Mouse (Mus musculus) spleen, adult 2 months (tissue): ENCODE data around the gene Tmem95.

Source experiments
- CTCF ChIP-seq: fragments of 200-500 bp; IDR thresholded peaks from 2 replicates; pipeline ENCODE4 v1.5.1; 2011; ENCODE audit warnings: mild to moderate bottlenecking, inconsistent platforms; ENCODE audit not compliant: insufficient read depth, insufficient read length, insufficient replicate concordance; ENCODE audit errors: extremely low read depth
- POLR2A ChIP-seq: fragments of 200-500 bp; IDR thresholded peaks from 2 replicates; pipeline ENCODE4 v1.6.1; 2011; ENCODE audit warnings: low read depth, low read length, inconsistent platforms

DNA sequence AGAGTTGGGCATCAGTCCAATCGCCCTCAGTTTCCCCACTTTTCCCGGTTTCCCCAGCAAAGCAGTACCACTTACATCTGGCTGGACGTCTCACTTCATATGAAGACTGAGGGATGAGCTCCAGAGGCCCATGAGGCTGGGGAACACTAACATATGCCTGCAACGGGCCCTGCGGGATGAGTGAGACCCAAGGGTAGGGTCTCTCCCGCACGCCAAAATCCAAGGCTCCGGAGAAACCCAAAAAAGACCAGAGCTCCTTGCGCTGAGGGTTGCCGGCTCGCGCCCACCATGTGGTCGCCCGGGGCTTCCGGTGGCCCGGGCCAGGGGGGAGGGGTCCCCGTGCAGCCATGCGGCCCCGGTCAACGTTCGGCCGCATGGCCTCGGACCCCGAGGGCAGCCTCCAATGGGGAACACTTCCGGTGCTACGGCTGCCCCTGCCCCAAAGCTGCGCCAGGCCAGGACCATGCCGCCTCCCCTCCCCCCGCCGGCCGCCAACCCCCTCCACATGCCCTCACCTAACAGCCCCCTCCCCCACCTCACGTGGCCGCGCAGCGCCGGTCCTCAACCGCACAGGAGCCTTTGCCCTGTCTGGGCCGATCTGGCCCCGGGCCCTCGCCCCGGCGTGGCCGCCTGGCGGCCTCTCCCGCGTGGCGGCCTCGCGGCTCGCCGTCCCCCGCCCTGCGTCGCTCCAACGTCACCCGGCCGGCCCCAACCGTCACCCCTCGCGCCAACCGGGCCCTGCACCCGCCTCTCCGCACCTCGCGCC lies 42.6 kb upstream of the Tmem95 start:
- TF ChIP-seq CTCF, result no peak
- no peak for TF ChIP-seq POLR2A
